Mouse (Mus musculus): ENCODE measurements around the gene Upk3b.

The Upk3b gene

DNA sequence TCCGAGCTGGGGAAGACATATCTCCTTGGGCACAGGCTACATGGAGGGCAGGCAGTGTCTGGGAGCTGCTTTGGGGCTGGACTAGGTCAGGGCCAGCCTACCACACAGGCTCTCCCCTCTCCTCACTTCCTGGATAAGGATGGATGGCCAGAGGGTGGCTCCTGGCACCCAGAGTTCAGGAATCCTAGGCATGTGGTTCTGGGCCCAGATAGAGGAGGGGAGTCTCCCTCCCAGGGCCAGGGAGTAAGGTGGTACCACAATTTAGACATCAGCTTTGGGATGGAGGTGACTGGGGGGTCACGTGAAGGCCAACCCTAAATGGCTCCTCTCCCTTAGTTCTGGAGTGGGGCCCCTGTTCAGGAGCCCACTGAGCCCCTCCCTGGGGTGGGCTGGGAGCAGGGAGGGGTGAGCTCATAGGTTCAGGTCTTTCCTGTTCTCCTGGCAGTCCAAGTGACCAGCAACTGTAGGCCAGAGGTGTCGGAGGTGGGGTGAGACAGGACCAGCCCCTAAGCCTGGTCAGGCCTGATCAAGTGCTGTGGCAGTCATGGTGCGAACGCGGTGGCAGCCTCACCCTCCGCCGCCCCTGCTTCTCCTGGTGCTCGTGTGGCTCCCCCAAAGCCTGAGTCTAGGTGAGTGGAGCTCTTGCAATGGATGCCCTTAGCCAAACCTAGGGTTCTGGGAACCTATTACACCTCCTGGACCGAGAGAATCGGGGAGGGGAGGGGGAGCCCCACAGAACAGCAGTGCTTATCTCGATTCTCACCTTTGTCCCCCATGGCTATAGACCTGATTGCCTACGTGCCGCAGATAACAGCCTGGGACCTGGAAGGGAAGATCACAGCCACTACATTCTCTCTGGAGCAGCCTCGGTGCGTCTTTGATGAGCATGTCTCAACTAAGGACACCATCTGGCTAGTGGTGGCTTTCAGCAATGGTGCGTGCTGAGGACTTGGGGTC is at the start of gene Upk3b:
Gene Upk3b (plus strand): TSS at position 239 of the 957 bp plus-strand sequence.
- DNase-seq, result no peak

DNA sequence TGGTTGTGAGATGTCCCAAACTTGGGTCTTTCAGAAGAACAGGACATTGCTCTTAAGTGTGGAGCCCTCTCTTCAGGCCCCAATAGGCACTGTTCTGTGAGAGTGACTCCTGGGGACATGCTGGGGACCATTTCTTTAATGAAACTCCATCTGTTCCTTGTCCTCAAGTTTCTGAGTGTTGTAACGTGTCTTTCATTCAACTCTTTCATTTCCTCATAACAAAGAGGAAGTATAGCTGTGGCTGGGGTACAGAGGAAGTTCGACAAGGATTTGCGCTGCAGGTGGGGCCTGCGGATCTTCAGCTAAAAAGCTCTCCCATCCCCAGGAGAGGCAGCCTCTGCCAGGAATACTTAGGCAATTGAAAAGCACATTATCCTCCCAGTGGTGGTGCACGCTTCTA is 47.7 kb upstream of the Upk3b start:
- DNase-seq, result no peak

DNA sequence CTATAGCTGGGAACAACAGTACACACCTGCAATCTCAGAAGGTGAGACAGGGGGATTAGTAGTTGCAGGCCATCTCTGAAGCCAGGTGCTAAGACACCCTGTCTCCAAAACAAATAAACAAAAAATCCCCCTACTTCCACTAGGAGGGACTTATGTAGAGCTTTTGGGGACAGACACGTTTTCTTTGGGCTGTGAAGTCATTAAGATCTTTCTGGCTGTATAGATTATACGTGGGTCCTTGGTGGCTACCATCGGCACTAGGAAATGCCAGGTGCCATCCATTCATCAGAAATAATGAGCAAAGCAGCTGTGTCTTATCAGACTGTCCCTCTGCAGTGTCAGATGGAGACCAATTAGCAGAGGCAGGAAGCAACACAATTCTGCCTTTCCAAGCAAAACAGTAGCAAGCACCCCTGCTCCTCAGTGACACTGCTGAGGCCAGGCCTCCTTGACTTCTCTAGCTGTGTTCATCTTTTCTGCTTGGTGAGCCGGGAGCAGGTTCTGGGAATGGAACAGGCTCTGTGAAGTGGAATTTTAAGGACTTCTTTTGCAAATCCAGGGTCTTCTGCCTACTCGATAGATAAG is 44.8 kb upstream of the Upk3b start:
- DNase-seq, result peak; percentile 8

DNA sequence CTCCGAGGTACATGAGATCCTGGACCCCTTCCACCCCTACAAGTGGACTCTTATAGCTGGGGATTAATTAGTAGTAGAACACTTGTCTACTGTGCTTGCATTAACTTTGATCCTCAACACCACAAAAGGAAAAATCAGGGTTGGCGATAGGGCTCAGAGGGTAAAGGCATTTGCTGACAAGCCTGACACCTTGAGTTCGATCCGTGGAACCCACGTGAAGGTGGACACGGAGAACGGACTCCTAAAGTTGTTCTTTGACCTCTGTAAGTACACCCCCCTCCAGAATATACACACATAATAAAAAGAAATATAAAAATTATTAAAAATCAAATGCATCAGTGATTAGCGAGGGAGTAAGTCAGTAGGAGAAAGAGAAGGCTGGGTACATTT is 44.0 kb upstream of the Upk3b start:
- no peak for DNase-seq

DNA sequence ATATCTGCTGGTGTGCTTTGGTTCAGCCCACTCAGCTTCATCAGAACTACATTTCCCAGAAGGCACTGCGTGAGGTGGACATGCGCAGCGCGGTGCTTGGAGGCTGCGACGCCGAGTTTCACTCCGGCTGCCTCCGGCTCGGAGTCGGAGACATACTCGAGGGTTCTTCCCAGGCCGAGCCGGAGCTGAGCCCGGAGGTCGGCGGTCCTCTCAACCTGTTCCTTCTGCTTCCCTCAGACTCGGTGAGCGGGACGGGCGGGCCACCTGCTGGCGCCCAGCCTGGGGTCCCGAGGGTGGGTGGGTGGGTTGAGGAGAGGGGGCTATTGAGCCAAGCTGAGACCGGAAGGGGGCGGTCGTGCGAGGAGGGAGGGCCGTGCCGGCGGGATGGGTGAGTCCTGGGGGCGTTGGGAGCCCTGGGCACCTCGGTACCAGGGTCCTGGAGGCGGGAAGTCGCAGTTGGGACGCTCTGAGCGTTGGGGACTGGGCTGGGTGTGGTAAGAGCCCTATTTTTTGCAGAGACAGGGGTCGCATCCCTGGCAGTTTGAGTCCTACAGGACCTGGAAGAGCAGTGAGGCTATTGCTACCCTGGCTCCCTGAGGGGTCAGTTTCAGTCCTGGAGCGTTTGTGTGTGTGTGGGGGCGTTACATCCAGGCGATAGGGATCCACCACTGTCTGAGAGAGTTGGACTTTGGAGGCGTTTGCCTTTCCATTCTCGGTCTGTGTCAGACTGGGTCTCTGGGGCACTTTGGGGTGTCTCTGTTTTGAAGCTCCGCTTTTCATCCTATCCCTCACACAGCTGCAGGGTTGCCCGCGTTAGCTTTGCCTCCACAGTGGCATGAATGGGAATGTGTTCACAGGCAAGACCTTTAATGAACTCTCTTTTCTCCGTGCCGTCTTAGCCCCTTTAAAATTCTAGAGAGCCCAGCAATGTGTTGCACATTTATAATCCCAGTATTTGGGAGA is 43.3 kb upstream of the Upk3b start, which contains the start of gene Dtx2:
Gene Dtx2 (plus strand): TSS at position 76 of the 963 bp plus-strand sequence.
- DNase-seq, result peak; percentile 88

DNA sequence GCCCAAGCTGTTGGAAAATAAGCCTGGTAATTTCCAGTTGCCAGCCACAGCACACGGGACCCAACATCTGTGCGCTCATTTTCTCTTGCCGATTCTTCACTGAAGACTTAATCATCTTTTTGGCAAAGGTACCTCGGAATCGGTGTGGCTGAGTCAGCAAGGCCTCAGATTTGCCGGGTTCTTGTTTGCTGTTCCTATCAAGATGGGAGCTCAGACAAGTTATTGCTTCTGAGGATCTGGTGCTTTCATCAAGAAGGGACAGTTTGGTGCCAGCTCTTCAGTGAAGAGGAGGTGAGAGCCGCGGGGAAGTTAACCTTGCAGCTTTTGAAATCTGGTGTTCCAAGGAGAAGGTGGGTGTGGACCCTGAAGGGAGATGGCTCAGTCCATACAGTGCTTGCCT is 42.1 kb upstream of the Upk3b start:
- DNase-seq, result no peak

DNA sequence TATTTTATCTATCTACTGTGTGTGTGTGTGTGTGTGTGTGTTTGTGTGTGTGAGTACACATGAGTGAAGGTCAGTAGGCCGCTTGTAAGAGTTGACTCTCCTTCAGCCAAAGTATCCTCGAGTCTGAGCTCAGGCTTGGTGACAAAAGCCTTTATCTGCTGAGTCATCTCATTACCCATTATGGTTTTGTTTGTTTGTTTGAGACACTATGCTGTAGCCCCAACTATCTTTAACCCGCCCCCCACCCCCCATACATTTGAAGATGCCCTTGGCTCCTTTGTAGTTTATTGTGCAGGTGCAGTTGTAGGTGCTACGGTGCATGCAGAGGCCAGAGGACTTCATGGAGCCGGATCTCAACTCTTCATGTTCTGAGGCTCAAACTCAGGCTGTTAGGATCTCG is 37.1 kb upstream of the Upk3b start:
- DNase-seq, result no peak

DNA sequence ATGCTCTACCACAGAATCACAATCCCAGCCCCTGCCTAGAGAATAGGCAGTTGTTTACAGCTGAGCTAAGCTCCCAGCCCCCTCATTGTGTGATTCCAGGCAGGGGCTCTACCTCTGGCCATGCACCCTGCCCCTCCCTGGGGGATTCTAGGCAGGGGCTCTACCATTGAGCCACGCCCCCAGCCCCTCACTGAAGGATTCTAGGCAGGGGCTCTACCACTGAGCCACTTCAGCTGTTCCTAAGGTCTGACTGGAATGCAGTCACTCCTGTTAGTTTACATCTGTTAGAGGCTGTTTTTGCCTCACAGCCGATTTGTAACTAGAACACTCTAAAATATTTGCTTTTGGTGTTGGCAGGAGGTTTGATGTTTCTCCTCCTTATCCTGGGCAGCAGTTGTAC is 36.0 kb upstream of the Upk3b start:
- DNase-seq, result no peak

DNA sequence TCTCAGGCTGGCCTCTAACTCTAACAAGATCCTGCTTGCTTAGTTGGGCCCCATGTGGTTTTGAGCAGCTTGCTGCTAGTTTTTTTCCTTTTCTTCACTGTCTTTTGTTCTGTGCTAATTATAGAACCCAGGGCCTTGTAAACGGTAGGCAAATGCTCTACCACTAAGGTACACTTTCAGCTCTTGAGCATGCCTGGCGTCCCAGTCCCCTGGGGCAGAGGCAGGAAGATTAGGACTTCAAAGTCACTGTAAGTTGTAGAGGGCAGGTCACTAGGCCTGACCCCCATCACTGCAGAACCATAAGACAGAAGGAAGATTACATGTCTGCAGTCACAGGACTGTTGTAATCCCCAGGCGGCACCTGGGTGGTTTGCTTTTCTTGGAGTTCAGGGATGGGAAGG is 35.5 kb upstream of the Upk3b start:
- DNase-seq, result no peak

DNA sequence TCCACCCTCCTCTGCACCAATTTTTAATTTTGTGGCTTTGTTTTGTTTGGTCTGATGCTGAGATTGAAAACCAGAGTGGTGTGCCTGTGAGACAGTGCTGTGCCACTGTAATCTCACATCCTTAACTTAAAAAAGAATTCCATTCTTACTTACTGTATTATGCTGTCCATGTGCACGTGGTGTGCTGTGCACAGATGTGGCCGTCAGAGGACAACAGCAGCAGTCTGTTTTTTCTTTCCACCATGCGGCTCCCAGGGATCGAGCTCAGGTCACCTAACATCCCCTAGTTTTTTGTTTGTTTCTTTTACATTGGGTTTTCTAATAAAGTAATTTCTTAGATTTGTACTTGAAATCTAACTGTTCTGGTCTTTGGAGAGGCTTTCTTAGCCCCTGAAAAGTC is 33.8 kb upstream of the Upk3b start:
- DNase-seq, result no peak

DNA sequence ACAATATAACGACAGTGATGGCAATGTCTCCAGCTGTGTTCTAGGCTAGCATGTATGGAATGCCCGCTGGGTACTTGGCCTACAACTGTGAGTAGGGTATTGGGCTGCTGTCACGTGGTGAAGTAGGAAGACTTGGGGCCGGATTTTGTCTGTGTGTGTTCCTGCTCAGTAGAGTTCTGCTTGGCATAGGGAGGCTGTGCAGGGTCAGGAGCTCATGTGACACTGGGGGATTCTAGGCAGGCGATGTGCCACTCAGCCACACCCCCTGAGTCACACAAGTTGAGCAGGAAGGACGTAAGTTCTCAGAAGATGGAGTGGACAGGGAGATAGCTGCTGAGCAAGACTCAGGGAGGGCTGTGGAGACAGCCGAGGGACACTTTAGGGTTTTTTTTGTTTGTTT is 30.6 kb upstream of the Upk3b start:
- no peak for DNase-seq

DNA sequence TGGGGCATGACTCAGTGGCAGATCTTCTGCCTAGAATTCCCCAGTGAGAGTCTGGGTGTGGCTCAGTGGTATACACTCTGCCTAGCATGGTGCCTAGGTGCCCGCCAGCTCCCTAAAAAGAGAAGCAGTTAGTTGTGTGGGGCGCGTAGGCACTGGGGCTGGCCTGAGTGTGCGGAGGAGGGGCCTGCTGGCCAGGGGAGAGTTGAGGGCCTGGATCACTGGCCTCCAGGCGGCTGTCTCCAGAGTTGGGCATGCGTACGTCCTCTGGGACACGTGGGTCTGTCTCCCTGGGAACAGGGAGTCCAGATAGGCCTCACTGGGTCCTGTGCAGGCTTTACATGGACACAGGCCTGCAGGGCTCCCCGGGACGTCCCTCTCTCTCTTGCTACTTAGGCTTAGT is 23.4 kb upstream of the Upk3b start:
- peak; percentile 44 for DNase-seq

DNA sequence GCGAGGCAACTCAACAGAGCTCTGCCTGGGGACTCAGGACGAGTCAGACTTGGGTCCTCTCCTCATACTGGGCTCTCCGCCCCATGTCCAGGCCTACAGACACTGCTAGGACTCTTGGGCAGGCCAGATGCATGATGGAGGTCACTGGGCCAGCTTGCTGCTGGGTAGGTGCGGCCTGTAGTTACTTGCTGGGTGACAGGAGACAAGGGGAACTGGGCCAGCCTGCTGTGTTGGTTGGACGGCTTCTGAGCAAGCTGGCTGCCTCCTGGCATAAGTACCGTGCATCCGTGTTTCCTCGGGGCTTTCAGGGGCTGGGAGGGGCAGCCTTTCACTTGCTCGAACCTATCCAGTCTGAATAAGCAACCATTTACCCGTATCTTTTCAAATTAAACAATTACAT is 22.7 kb upstream of the Upk3b start:
- DNase-seq, result peak; percentile 36

DNA sequence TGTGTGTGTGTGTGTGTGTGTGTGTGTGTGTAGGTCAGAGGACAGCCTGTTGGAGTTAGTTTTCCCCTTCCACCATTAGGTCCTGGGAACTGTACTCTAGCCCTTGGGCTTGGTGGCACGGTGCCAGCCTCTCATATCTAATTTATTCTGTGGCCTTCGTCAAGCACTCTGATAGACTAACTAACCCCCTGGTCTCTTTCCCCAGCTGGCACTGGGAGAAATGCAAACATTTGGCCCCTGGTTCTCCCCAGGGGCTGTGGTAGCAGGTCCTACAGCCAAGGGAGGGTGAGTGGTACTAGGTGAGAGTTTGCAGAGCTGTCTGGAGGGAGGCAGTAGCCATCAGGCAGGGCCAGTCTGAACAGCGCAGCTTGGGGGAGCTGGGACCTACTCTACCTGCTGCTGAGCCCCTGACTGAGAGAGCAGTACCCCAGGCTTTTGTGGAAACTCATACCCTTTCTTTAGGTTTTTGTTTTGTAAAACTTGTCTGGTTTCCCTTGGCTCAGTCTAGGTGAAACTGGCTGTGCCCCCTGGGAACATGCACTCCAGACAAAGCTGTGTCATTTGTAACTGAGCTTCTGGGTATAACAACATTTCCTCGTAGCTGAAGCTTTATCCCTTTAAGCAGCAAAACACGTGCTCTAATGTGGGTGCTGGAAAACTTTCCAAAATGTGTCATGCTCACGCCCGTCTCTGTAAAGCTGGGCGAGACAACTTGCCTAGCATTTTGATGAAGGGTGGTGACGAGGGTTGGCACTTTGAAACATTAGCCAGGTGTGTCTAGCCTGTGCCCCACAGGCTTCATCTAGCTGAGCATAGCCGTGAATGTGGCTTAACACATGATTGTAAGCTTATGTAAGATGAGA is 22.1 kb upstream of the Upk3b start:
- DNase-seq, result peak; percentile 68

DNA sequence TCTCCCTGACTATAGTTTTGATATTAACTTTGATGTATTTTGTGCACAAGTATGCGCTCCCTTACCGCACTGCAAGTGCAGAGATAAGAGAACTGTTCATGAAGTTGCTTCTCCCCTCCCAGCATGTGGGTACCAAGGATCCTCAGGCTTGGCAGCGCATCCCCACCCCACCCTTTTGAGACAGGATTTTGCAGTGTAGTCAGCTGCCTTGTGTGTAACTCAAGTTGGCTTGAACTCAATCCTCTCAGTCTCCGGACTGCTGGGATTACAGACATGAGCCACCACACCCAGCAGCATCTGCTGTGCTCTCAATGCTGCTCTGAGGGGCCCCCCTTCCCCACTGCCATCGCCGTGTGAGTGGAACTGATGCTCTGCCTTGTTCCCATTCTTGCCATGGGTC is 21.0 kb upstream of the Upk3b start:
- DNase-seq, result no peak

DNA sequence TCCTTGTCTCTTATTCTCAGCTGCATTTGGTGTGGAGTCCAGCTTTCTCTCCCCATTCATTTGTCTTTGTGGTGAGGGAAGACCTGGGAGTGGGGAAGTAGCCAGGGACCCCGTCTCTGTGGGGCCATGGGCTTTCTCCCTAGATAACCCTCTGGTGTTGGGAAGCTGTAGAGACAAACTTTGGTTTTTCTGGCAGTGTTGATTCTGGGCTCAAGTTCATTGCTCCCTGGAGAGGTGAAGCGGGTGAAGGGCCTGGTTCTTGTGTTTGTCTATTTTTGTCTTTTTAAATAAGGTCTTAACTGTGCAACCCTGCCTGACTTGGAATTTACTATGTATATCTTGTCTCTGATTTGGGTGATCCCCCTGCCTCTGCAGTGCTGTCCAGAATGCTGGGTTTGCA is 19.6 kb upstream of the Upk3b start:
- no peak for DNase-seq

DNA sequence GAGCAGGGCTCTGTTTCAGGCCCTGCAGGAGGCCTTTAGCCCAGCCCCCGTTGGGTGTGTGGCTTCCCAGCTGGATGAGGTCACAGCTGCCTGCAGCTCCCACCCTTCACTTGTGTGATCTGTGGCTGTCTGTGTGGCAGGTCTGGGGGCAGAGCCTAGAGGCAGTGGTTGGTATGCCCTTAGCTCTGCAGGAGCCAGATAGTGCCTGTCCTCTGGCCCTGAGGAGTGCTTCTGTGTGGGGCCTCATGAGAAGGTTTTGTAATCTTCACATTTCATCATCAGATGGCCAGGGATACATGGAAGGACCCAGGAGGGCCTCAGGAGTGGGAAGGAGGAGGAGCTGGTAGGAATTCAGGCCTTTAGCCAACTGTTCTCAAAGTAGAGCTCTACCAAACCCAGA is 18.4 kb upstream of the Upk3b start:
- no peak for DNase-seq

DNA sequence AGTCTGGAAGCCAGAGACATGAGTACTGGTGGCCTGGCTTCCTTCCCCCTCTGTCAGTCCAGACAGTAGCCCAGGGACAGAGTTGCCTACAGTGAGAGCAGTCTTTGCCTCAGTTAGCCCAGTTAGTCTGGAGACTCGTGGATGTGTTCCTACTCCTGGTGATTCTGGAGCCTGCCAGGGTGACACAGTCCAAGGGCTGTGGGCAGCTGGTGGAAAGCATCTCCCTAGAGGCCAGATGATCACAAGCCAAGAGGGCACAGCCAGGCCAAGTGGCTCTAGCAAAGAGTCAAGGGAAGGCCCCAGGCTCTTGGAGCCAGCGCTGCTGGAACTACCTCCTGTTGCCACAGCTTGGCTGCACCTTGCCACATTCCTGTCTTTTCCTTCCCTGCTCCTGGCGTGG is 12.6 kb upstream of the Upk3b start:
- DNase-seq, result no peak

DNA sequence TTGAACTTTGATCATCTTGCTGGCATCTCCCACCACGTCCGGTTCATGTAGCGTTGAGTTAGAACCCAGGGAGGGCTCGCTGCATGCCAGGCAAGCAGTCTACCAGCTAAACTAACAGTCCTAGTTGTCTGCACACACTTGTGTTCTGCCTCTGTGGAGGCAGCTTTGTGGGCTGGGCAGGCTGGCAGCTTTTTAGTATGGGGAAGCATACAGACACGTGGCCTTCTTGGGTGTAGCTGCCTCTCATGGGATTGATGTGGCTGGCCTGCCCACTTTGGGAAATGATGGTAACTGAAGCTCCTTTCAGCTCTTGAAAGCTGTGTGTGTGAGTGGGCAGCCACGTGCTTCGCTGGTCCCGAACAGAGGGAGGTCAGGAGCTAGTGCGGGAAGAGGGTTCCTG is 11.4 kb upstream of the Upk3b start:
- DNase-seq, result no peak

DNA sequence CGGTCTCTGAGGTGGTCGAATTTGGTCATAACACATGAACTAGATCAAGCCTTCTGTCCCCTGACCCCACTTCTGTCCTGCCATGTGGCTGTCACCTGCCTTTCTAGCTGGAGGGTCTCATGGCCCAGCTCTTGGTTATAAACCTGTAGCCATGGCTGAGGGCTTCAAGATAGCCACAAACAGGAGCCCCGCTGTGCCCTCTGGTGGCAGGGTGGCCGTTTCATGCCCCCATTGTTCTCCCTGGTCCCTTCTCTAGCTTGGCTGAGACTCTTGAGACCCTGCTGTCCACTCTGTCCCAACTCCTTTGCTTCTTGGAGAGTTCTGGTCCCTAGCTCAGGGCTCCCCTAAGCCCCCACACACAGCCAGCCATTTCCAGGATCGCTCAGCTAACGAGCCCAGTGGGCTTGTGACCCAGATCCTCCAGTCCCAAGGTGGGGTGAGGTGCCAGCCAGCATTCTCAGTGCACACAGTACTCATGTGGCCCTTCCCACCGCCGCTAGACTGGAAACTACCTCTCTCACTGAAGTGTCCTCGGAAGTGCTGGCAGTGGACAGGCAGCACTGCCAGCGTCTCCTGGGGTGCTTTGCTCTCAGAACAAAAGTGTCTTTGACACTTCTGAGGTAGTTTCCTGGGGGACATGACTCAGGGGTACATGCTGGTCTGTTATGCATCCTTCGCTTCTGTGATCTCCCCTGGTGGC is 10.5 kb upstream of the Upk3b start:
- DNase-seq, result no peak

DNA sequence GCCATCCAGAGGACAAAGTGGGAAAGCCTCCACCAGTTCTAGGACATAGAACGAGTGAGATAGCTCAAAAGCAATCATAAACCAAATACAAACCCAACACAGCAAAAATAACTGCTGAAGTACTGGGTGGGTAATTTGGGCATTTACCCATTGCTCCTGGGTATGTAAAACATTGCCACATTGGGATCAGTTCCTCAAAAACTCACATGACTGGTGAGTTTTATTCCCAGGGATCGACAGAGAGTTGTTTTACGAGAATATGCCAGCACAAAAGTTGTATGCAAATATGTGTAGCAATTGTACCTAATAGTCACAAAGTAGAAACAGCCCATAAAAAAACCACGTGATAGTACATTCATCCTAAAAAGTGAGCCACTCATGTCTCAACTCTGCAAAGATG is 3.4 kb upstream of the Upk3b start:
- no peak for DNase-seq

DNA sequence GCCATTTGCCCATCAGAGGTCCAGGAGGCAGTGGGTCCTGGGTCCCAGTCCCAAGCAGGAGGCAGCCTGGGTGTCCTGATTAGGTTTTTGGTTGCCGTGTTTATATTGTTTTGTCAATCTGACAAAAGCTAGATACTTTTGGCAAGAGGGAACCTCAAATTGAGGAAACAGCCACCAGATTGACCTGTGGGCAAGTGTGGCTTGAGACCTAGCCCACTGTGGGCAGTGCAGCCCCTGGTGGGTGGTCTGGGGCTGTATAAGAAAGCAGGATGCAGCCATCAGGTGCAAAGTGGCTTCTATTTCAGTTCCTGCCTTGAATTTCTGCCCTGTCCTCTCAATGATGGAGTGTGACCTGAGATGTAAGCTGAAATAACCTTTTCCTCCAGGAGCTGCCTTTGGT is 3.0 kb upstream of the Upk3b start:
- DNase-seq, result no peak
